Mouse (Mus musculus): ENCODE measurements around the gene Cdc34b. TPM values are rescaled to one million over a fixed set of nuclear protein-coding genes. Genes with fewer than 3 reads are reported as not detected.

Cdc34b gene
- total and polyA plus RNA-seq, 3 experiments, result 0.19 to 0.29 TPM; not detected in 1

DNA sequence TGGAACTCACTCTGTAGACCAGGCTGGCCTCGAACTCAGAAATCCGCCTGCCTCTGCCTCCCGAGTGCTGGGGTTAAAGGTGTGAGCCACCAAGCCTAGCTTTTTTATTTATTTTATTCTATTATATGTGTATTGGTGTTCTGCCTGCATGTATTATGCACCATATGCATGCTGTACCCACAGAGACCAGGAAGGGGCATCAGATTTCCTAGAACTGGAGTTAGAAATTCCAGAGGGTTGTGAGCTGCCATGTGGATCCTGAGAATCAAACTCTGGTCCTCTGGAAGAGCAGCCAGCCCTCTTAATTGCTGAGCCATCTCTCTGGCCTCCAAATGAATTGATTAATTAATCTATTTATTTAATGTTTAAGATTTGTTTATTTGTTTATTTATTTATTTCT is 42.2 kb upstream of the Cdc34b start:
- Histone ChIP-seq H3K9ac (ENCODE audit: control insufficient read depth, low read depth, low read length, poor library complexity, severe bottlenecking) (no peak overlapping the region), H3K27ac (ENCODE audit: control insufficient read depth, low read depth, low read length) (no peak overlapping the region), H3K27me3 (ENCODE audit: control insufficient read depth in 1 of 2, insufficient read depth in 2 of 2, low read length in 2 of 2) (peaks cover 37 to 39% of the 10 kb centered on the region in 2 experiments), H3K4me1 (ENCODE audit: control insufficient read depth in 1 of 2, insufficient read depth in 2 of 2, low read length in 2 of 2) (no peaks in the 10 kb centered on the region), H3K79me2 (ENCODE audit: control insufficient read depth, insufficient read depth, low read length, poor library complexity) (no peaks in the 10 kb centered on the region), H3K4me3 (ENCODE audit: control insufficient read depth in 1 of 2, insufficient read depth in 1 of 2, low read depth in 2 of 2, low read length in 2 of 2) (no peak overlapping the region), H3K9me3 (replicated peaks; ENCODE audit: insufficient read depth, low read length) (no peaks in the 10 kb centered on the region), H3K36me3 (ENCODE audit: control insufficient read depth in 1 of 2, insufficient read depth in 2 of 2, low read length in 2 of 2) (no peaks in the 10 kb centered on the region)
- no peak for TF ChIP-seq EP300 (IDR thresholded peaks at IDR 0.05; ENCODE audit: low read depth in 1 of 2, low read length in 2 of 2)
- TF ChIP-seq POLR2AphosphoS2 (IDR thresholded peaks at IDR 0.05; ENCODE audit: low read length), result no peak
- no peak for TF ChIP-seq POLR2AphosphoS5 (IDR thresholded peaks at IDR 0.05; ENCODE audit: borderline replicate concordance, low read depth, low read length)
- no peak for TF ChIP-seq GABPA (IDR thresholded peaks at IDR 0.05; ENCODE audit: low read depth, low read length)
- no peak for TF ChIP-seq RCOR1 (IDR thresholded peaks at IDR 0.05; ENCODE audit: low read depth, low read length)
- no peak for TF ChIP-seq GATA1 (IDR thresholded peaks at IDR 0.05; ENCODE audit: low read depth, low read length)
- no peak for TF ChIP-seq POLR2A (IDR thresholded peaks at IDR 0.05; ENCODE audit: control insufficient read depth in 1 of 2, insufficient read depth in 1 of 2, low read depth in 1 of 2, low read length in 2 of 2, poor library complexity in 1 of 2)
- TF ChIP-seq MAX (IDR thresholded peaks at IDR 0.05; ENCODE audit: low read length), result no peak
- no peak for TF ChIP-seq KAT2A (conservative IDR thresholded peaks at IDR 0.05; ENCODE audit: low read depth, low read length)
- no peak for TF ChIP-seq RAD21 (IDR thresholded peaks at IDR 0.05; ENCODE audit: low read depth, low read length)
- TF ChIP-seq CTCF (IDR thresholded peaks at IDR 0.05 in 2 of 3, conservative IDR thresholded peaks at IDR 0.05 in 1 of 3; ENCODE audit: control insufficient read depth in 1 of 3, insufficient read depth in 1 of 3, low read depth in 2 of 3, low read length in 3 of 3, poor library complexity in 1 of 3, severe bottlenecking in 1 of 3), result no peak
- TF ChIP-seq E2F4 (IDR thresholded peaks at IDR 0.05; ENCODE audit: borderline replicate concordance, low read depth, low read length), result no peak
- TF ChIP-seq NRF1 (IDR thresholded peaks at IDR 0.05; ENCODE audit: insufficient read depth, low read depth, low read length, poor library complexity, severe bottlenecking), result no peak
- TF ChIP-seq TBP (IDR thresholded peaks at IDR 0.05; ENCODE audit: low read depth, low read length), result no peak
- TF ChIP-seq MAFK (IDR thresholded peaks at IDR 0.05; ENCODE audit: borderline replicate concordance, low read depth, low read length), result no peak
- TF ChIP-seq ETS1 (IDR thresholded peaks at IDR 0.05; ENCODE audit: low read depth, low read length), result no peak
- no peak for DNase-seq (ENCODE audit: low read depth, low spot score)

DNA sequence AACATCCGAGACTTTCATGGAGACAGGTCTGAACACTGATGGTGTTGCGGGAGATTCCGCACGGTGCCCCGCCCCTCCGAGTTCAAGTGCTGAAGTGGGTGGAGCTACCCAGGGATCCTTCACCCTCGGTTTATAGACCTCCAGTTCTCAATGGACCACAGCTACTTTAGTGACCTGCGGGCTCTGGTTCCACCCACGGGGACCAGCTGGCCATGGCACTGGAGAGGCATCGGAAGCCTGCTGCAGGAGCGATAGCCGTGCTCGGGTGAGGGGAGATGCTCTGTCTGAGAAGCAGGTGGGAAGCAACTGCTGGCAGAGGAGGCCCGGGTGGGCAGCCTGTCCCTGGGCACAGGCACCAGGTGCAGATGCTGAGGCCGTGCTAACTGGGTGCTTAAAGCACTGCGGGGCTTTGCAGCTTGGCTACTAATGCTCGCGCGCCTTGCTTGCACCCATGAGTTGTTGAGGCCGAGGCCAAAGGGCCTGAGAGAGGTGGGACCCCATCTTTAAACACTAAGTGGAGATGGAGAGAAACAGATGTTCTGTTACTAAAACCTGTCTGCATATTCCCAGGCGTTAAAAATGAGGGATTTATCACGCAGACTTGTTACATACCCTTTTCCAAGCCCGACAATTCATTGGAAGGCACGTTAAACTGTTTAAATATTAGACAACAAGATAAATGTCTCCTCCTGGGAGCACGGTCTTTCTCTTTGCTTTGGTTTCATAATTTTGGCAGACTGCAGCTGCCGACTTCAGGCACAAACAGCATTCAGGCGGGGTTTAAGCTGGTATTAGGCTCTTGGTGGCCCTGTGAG is 40.0 kb upstream of the Cdc34b start:
- no peaks in the 10 kb centered on the region for H3K79me2 ChIP-seq (ENCODE audit: control insufficient read depth, insufficient read depth, low read length, poor library complexity)
- H3K4me3 ChIP-seq (ENCODE audit: control insufficient read depth in 1 of 2, insufficient read depth in 1 of 2, low read depth in 2 of 2, low read length in 2 of 2), result no peak overlapping the region
- peaks cover 34 to 35% of the 10 kb centered on the region in 2 experiments for H3K27me3 ChIP-seq (ENCODE audit: control insufficient read depth in 1 of 2, insufficient read depth in 2 of 2, low read length in 2 of 2)
- H3K9me3 ChIP-seq (replicated peaks; ENCODE audit: insufficient read depth, low read length), result no peaks in the 10 kb centered on the region
- DNase-seq (ENCODE audit: low read depth, low spot score), result no peak
- TF ChIP-seq ETS1 (IDR thresholded peaks at IDR 0.05; ENCODE audit: low read depth, low read length) (no peak), RAD21 (IDR thresholded peaks at IDR 0.05; ENCODE audit: low read depth, low read length) (no peak)
- H3K9ac ChIP-seq (ENCODE audit: control insufficient read depth, low read depth, low read length, poor library complexity, severe bottlenecking), result no peak overlapping the region
- no peaks in the 10 kb centered on the region for H3K4me1 ChIP-seq (ENCODE audit: control insufficient read depth in 1 of 2, insufficient read depth in 2 of 2, low read length in 2 of 2)
- no peaks in the 10 kb centered on the region for H3K36me3 ChIP-seq (ENCODE audit: control insufficient read depth in 1 of 2, insufficient read depth in 2 of 2, low read length in 2 of 2)
- H3K27ac ChIP-seq (ENCODE audit: control insufficient read depth, low read depth, low read length), result no peak overlapping the region

Measured in MEL (cell line).